Mouse (Mus musculus) heart, adult 2 months (tissue): ENCODE results near the gene Gm10447. TPM values are rescaled to one million over a fixed set of nuclear protein-coding genes. Genes with fewer than 3 reads are reported as not detected.

Experiments
- DNase-seq, 2 experiments: peaks; one replicate each; pipeline ENCODE4 v3.0.0; 2021
- H3K27ac ChIP-seq: fragments of 200-600 bp; 2 replicates; pipeline ENCODE4 v1.8.1; 2022
- H3K27me3 ChIP-seq: fragments of 200-500 bp; 2 replicates; pipeline ENCODE4 v1.6.1; 2012; ENCODE audit warnings: mild to moderate bottlenecking, low read length, inconsistent platforms, mixed read lengths; ENCODE audit not compliant: control insufficient read depth, insufficient read depth
- H3K36me3 ChIP-seq: fragments of 200-500 bp; 2 replicates; pipeline ENCODE4 v1.6.1; 2012; ENCODE audit warnings: low read length, inconsistent platforms; ENCODE audit not compliant: control insufficient read depth, insufficient read depth
- H3K4me1 ChIP-seq: fragments of 200-500 bp; 2 replicates; pipeline ENCODE4 v1.6.1; 2011; ENCODE audit warnings: low read length; ENCODE audit not compliant: control insufficient read depth, insufficient read depth
- H3K4me3 ChIP-seq: fragments of 200-600 bp; 2 replicates; pipeline ENCODE4 v1.8.1; 2022
- H3K79me2 ChIP-seq: fragments of 200-500 bp; replicated peaks from 2 replicates; pipeline ENCODE4 v1.6.1; 2012; ENCODE audit warnings: mild to moderate bottlenecking, inconsistent platforms, low read length, moderate library complexity, mixed read lengths; ENCODE audit not compliant: control insufficient read depth, insufficient read depth
- H3K9ac ChIP-seq: fragments of 200-500 bp; 2 replicates; pipeline ENCODE4 v1.6.1; 2012; ENCODE audit warnings: low read depth, mild to moderate bottlenecking, control low read depth, inconsistent platforms, low read length, mixed read lengths
- CTCF ChIP-seq: fragments of 200-600 bp; IDR thresholded peaks from 2 replicates; pipeline ENCODE4 v1.8.1; 2022; ENCODE audit warnings: antibody characterized with exemption, mild to moderate bottlenecking, moderate library complexity
- EP300 ChIP-seq: fragments of 200-500 bp; IDR thresholded peaks from 2 replicates; pipeline ENCODE4 v1.6.1; 2011; ENCODE audit warnings: low read depth, low read length, control low read depth; ENCODE audit not compliant: insufficient read depth
- POLR2A ChIP-seq: fragments of 200-500 bp; IDR thresholded peaks from 2 replicates; pipeline ENCODE4 v1.6.1; 2011; ENCODE audit warnings: mild to moderate bottlenecking, low read depth, low read length, control low read depth; ENCODE audit not compliant: insufficient read depth
- WGBS: fragments of 180-500 bp; shearing (Covaris S2); methylation state at CpG from one replicate; pipeline ENCODE4 v1.1.7; 2018; 5-methylcytosine and 5-hydroxymethylcytosine counted together
- intact Hi-C: fragments of 180-260 bp; cut with DNase I; formaldehyde crosslinking; loops from one replicate; pipeline ENCODE4 v1.15.1; 2025
- polyA plus RNA-seq: library from polyadenylated mRNA; depleted of rRNA; stranded (reverse); fragments of >200 nt; gene quantifications from 2 replicates; pipeline ENCODE4 v1.2.3, GENCODE M21; 2012
- total RNA-seq, 2 experiments: library from RNA; stranded (reverse); gene quantifications; 2 replicates each; pipeline ENCODE4 v1.2.3; 2021

Gene Gm10447
- total and polyA plus RNA-seq, 3 experiments: not detected

DNA sequence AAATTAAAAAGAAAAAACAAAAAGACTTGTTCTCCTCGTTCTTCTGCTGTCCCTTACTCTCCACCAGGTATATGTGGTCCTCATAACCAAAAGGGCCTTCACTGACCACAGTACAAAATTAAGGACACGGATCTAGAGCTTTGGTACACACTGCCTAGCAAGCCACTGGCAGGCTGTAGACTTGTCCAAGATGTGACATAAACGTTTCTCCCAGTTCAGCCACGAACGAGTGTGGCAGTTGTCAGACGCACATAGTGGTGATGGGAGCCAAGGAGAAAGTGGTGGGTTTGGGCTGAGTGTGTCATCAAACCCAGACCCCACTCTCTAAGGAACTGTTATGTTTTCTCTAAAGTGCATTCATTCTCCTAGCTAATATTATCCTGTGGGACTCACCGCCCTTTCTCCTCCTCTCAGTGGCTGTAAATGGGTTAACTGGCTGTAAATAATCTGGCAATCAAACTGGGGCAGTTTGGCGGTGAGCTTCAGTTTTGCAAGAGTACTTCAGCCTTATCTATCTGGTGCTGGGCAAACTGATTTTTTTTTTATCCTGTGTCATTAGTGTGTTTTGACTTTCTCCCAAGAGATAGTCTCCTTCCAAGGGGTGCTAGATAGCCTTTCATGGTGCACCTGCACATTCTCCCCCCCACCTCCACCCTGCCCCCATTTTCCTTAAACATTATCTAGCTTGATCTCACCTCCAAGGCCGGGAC is 25.4 kb downstream of the Gm10447 start:
- Histone ChIP-seq H3K4me1 (peaks cover 4% of the 10 kb centered on the region), H3K9ac (peak overlapping the region; percentile 17), H3K27ac (peak overlapping the region; percentile 95), H3K4me3 (peak overlapping the region; percentile 99), H3K79me2 (no peaks in the 10 kb centered on the region), H3K27me3 (no peaks in the 10 kb centered on the region), H3K36me3 (no peaks in the 10 kb centered on the region)
- DNase-seq: peak; percentile 47 to 48
- intact Hi-C loops: loop anchor here (5.0 kb wide), 1 partner anchor 134 kb away; no protein-coding TSS in a partner anchor
- 13% methylated on average over 9 of the region's 9 CpGs for WGBS
- TF ChIP-seq CTCF (no peak), EP300 (no peak), POLR2A (no peak)

DNA sequence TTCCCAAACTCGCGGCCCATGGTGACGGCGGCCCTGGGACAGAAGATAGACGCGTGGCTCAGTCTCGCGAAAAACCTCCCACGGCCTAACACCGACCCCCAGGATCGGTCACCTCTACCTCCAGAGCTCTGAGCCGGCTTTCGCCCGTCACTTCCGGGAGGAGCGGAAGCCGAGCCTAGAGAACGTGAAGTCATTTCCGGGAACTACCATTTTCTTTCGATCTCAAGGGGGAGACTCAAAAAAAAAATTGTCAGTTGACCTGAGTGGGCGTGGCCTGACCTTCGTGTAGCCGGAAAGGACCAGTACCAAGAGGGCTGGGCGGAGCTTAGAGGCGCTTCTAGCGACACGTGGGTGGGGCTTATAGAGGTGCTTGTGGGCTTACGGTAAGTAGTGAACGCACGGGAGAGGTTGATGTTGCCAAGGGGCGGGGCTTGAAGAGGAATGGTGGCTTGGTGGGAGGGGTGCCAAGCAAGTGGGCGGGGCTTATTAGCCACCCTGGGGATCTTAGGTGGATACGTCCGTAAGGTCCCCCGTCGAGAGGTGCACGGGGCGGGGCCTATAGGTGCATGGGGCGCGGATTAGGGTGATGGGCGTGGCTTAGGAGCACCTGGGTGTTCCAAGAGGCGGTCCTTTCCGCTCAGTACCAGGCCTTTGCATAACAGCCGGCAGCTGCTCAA is 26.1 kb downstream of the Gm10447 start, which contains the start of the genes Uqcrq and Gdf9:
Gene Uqcrq (minus strand): TSS at position 162 of the 677 bp plus-strand sequence.
Gene Gdf9 (plus strand): TSS at position 354 of the 677 bp plus-strand sequence.
- no peaks in the 10 kb centered on the region for H3K27me3 ChIP-seq
- H3K9ac ChIP-seq: peak within 1 kb of the TSS; percentile 95
- H3K27ac ChIP-seq: peak within 1 kb of the TSS; percentile 95
- peak within 1 kb of the TSS; percentile 99 for H3K4me3 ChIP-seq
- TF ChIP-seq CTCF (no peak), EP300 (0 out of 2 replicates have a peak, but pooled peaks have one; percentile 33), POLR2A (peak; percentile 95)
- DNase-seq: peak; percentile 96 to 99
- intact Hi-C loops: loop anchor here (5.0 kb wide), 1 partner anchor 134 kb away; no protein-coding TSS in a partner anchor
- H3K79me2 ChIP-seq: no peaks in the 10 kb centered on the region
- under 1% methylated on average over 44 of the region's 44 CpGs for WGBS
- no peaks in the 10 kb centered on the region for H3K36me3 ChIP-seq
- peaks cover 4% of the 10 kb centered on the region for H3K4me1 ChIP-seq

DNA sequence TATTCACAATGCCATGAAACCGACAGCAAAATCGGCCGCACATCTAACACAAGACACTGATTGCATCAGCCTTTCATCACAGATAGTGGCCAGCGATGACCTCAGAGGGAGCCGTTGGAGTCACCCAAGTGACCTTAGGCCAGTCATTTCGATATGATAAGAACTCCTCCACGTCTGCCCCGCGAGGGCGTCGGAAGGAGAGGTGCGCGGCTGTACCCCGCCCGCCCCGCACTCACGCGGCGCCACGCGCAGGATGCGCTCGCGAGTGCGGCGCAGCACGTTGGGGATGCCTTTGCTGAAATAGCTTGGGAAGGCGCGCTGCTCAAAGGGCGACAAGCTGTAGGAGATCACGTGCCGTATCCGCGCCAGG is 26.6 kb downstream of the Gm10447 start:
- Histone ChIP-seq H3K27me3 (no peaks in the 10 kb centered on the region), H3K27ac (peak overlapping the region; percentile 95), H3K9ac (peak overlapping the region; percentile 95), H3K36me3 (no peaks in the 10 kb centered on the region), H3K4me3 (peak overlapping the region; percentile 99), H3K4me1 (peaks cover 4% of the 10 kb centered on the region), H3K79me2 (no peaks in the 10 kb centered on the region)
- intact Hi-C loops: loop anchor here (5.0 kb wide), 1 partner anchor 133 kb away; no protein-coding TSS in a partner anchor
- under 1% methylated on average over 34 of the region's 34 CpGs for WGBS
- no peak for DNase-seq
- TF ChIP-seq EP300: no peak
- no peak for TF ChIP-seq CTCF
- no peak for TF ChIP-seq POLR2A

DNA sequence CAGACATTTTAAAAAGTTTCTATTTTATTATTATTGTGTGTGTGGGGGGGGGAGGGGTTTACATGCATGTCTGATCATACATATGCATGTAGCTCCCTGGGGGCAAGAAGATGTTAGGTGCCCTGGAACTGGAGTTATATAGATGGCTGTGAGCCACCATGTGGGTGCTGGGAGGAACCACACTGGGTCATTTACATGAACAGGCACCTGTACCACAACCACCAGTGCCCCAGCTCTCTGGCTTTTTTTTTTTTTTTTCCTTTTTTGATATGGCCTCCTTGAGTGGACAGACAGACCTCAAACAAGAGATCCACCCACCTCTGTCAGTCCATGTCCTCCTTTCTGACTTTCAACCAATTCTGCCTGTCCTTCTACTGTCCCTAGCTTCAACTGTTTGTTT is 27.7 kb downstream of the Gm10447 start:
- peaks cover 4% of the 10 kb centered on the region for H3K4me1 ChIP-seq
- H3K9ac ChIP-seq: no peak overlapping the region
- H3K27ac ChIP-seq: no peak overlapping the region; the same call in 1 of the 2 replicates
- no peaks in the 10 kb centered on the region for H3K27me3 ChIP-seq
- H3K79me2 ChIP-seq: no peaks in the 10 kb centered on the region
- no peak for DNase-seq
- H3K36me3 ChIP-seq: no peaks in the 10 kb centered on the region
- no peak for TF ChIP-seq CTCF
- TF ChIP-seq POLR2A: no peak
- TF ChIP-seq EP300: no peak
- intact Hi-C loops: no loop called here
- H3K4me3 ChIP-seq: no peak overlapping the region

DNA sequence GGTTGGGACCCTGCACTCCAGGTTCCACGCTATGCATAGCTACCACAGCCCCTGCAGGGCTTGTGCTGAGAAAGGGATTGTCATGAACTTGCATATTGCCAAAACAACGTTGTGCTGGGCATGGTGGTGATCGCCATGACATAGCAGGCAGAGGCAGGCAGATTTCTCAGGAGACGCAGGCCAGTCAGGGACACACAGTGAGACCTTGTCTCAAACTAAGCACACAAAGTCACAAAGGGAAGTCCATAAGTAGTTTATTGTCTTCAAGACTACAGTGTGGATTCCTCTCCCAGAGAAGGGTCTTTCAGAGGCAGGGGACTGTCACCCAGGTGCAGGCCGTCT is 28.2 kb downstream of the Gm10447 start:
- DNase-seq: no peak
- TF ChIP-seq POLR2A: no peak
- TF ChIP-seq EP300: no peak
- no peak for TF ChIP-seq CTCF
- intact Hi-C loops: no loop called here
- Histone ChIP-seq H3K36me3 (no peaks in the 10 kb centered on the region), H3K4me3 (no peak overlapping the region), H3K9ac (no peak overlapping the region), H3K4me1 (peaks cover 4% of the 10 kb centered on the region), H3K79me2 (no peaks in the 10 kb centered on the region), H3K27ac (no peak overlapping the region), H3K27me3 (no peaks in the 10 kb centered on the region)
- 97% methylated on average over 5 of the region's 5 CpGs for WGBS
